Mouse (Mus musculus) heart, adult 11 months (tissue): Measurements from ENCODE around the gene Mrps7.

ENCODE experiments used
- DNase-seq: peaks from one replicate; pipeline ENCODE4 v3.0.0; 2022

Gene Mrps7

GRCm38 (mm10) chr11:115603476-115604303, at the start of gene Mrps7, which contains the start of gene Gga3:
Gene Mrps7 (plus strand): TSS chr11:115603925.
Gene Gga3 (minus strand): TSS chr11:115604051.
- DNase-seq: peak; percentile 99

GRCm38 (mm10) chr11:115555717-115556116, 48.0 kb upstream of the Mrps7 start:
- no peak for DNase-seq

GRCm38 (mm10) chr11:115563406-115563805, 40.3 kb upstream of the Mrps7 start:
- peak; percentile 86 for DNase-seq

GRCm38 (mm10) chr11:115564064-115564809, 39.5 kb upstream of the Mrps7 start, which contains the start of gene Nup85:
Gene Nup85 (plus strand): TSS chr11:115564434.
- peak; percentile 100 for DNase-seq

GRCm38 (mm10) chr11:115564961-115565360, 38.8 kb upstream of the Mrps7 start:
- no peak for DNase-seq

- no peak for DNase-seq
These were observed 24.6 kb upstream of the Mrps7 start for GRCm38 (mm10) chr11:115579080-115579479.

GRCm38 (mm10) chr11:115582913-115583606, 20.7 kb upstream of the Mrps7 start:
- no peak for DNase-seq

GRCm38 (mm10) chr11:115584376-115585073, 19.2 kb upstream of the Mrps7 start:
- DNase-seq: no peak

- DNase-seq: peak; percentile 87
These were observed 18.1 kb upstream of the Mrps7 start for GRCm38 (mm10) chr11:115585573-115586100.

- peak; percentile 88 for DNase-seq
These were observed 17.3 kb upstream of the Mrps7 start for GRCm38 (mm10) chr11:115586403-115586802.

GRCm38 (mm10) chr11:115587984-115588383, 15.7 kb upstream of the Mrps7 start:
- DNase-seq: no peak

- no peak for DNase-seq
These were observed 13.1 kb upstream of the Mrps7 start for GRCm38 (mm10) chr11:115590526-115591075.

GRCm38 (mm10) chr11:115595209-115595608, 8.5 kb upstream of the Mrps7 start:
- no peak for DNase-seq

- no peak for DNase-seq
These were observed 5.4 kb upstream of the Mrps7 start for GRCm38 (mm10) chr11:115598309-115598708.

- DNase-seq: no peak
These were observed 4.0 kb upstream of the Mrps7 start for GRCm38 (mm10) chr11:115599722-115600121.

GRCm38 (mm10) chr11:115600743-115601142, 3.0 kb upstream of the Mrps7 start:
- no peak for DNase-seq

- DNase-seq: no peak
These were observed 2.6 kb upstream of the Mrps7 start for GRCm38 (mm10) chr11:115601174-115601573.

GRCm38 (mm10) chr11:115603128-115603475, 623 bp upstream of the Mrps7 start:
- DNase-seq: no peak

GRCm38 (mm10) chr11:115604304-115604696, 575 bp downstream of the Mrps7 start:
- no peak for DNase-seq

- DNase-seq: no peak
These were observed 3.0 kb downstream of the Mrps7 start for GRCm38 (mm10) chr11:115606733-115607132.

GRCm38 (mm10) chr11:115608421-115609399, 5.0 kb downstream of the Mrps7 start:
- peak; percentile 92 for DNase-seq
